Mouse (Mus musculus) CD4-positive, CD25-positive, alpha-beta regulatory T cell, adult 9 weeks (primary cell): ENCODE results near the gene Shisa7. TPM values are rescaled to one million over a fixed set of nuclear protein-coding genes. Genes with fewer than 3 reads are reported as not detected.

Experiments
- polyA plus RNA-seq: library from polyadenylated mRNA; unstranded; fragments of 100-300 nt; shearing (Covaris generic); gene quantifications from one replicate; pipeline ENCODE4 v1.2.1, GENCODE M21; 2017

The Shisa7 gene
- polyA plus RNA-seq: not detected

DNA sequence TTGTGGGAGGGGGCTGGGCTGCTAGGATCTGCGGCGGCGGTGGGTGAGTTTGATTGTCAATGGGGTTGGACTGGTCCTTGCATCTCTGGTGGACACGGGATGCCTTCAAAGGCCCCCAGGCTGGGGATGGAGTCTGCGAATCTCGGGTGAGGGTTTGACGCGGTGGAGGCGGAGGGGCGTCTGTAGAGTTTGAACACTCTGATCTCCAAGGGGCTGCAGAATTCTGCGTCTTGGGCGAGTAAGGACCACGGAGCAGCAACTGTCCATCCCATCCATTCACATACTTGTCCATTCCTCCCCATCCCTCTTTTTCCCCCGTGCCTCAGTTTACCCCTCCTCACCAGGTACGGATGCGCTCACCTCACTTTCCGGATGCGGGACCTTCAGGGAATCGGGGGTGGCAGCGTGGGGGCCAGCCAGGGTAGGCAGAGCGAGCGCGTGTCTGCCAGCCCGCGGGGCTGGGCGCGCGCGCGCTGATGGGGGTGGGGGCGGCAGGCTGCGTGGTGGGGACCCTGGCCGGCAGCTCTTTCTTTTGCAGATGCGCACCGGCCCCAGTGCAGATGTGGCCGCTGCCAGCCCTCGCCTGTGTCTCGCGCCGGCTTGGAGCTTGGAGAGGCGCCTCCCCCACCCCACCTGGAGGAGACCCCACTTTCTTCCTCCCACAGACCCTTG is at the start of gene Shisa7:
Shisa7 (minus strand) TSS at position 452 of the 672 bp plus-strand sequence.

DNA sequence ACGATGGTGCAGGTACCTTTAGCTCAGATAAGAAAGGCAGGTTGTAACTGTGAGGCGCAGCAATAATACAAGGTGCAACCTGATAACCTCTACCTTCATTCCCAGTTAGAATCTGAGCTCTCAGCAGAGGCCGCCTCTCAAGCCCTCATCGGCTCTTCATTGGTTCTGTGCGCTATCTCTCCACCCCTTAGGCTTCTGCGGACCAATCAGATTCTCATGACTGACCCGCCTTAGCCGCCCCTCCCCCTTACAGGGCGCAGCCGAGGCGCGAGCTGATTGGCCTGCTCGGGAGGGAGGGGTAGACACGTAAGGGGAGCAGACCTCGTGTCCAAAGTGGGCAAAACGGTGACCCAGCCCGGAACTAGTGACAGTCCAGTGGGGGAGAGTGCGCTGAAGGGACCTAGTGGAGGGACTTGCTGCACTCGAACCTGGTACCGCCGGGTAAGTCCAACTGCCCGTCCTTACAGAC is 32.3 kb upstream of the Shisa7 start, which contains the start of gene Isoc2a:
Isoc2a (plus strand) TSS at position 401 of the 469 bp plus-strand sequence.

DNA sequence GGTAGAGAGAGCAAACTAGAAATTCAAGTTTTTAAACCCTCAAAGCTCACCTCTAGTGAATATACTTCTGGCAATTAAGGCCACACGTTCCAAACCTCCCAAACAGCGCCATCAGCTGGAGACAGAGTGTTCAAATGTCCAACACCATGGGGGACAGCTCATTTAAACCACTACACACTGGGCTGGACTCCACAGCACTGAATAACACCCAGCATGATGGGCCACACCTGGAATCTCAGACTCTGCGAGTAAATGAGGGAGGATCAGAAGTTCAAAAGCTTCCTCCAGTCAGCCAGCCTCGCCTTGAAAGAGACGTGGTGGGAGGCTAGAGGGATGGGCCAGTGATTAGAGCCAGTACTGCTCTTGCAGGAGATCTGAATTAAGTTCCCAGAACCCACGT is 25.6 kb upstream of the Shisa7 start, which contains the start of gene Isoc2b:
Isoc2b (minus strand) TSS at position 126 of the 400 bp plus-strand sequence.

DNA sequence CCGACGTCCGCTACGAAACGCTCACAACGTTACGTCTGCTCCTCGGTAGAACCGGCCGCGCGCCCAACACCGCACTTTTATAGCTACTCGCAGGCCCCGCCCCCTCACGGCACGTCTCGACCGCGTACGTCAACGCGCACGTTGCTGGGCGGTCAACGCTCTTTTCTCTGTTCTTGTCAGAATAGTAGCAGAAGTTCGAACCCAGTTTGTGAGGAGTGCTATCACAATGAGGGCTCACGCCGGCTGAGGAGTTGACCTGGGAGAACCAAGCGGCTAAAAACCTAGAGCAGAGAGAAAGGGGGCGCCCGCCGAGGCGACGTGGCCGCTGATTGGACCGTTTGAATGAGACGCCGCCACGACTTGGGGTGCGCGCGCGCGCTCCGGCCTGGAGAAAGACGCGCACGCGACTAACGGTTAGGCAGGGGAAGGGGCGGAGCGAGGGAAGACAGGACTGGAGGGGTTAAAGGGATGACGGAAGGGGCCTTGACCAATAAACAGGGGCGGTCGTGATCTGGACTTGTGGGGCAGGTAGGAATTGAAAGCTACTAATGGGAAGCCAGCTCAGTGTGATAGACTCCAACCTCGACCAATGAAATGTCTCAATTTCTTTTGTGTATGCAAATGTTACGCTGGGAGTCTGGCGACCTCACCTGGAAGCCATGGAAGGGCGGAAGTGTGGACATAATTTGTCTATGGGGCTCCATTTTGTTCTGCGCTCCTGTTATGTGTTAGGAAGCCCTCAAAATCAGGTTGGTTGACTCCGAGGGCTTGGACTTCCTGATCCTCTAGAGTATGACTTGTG is 32.0 kb downstream of the Shisa7 start, which contains the start of gene Ube2s:
Ube2s (minus strand) TSS at position 288 of the 802 bp plus-strand sequence.

DNA sequence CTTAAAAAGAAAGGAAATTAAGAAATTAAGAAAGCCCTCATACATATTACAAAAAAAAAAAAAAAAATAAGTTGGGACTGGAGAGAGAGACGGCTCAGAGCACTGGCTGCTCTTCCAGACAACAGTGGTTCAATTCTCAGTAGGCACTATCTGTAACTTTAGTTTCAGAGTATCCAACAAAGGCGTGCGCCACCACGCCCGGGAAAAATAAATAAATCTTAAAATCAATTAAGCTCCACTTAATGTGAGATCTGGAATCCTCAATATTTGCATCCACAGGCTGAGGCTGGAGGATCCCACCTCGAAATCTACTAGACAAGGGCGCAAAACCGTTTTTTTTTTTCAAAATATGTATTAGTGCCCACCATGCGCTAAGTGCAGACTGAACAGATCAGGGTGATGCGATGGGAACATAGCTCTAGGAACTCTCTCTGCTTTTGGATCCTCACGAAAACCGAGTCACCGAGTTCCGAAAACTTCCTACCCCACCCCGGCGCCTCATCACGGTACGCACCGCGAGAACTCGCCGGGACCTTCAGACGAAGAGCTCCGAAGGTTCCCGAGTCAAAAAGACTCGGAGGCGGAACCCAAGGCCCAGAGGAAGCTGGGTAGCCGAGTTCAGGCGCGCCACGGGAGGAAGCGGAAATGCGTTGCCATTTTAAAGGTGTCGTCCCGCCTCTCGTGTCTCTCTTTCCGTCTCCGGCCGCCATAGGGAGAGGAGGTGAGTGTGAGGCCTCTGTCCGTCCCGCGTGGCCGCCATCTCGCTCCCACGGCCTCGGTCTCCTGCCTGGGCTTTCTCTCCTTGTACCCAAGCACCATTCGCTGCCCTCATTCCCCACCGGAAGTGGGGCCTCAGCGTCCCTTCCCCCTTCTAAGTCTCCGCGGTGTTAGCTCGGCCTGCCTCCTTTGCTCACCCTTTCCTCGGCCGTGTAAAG is 52.0 kb downstream of the Shisa7 start, which contains the start of gene Rpl28:
Rpl28 (plus strand) TSS at position 597 of the 935 bp plus-strand sequence.

DNA sequence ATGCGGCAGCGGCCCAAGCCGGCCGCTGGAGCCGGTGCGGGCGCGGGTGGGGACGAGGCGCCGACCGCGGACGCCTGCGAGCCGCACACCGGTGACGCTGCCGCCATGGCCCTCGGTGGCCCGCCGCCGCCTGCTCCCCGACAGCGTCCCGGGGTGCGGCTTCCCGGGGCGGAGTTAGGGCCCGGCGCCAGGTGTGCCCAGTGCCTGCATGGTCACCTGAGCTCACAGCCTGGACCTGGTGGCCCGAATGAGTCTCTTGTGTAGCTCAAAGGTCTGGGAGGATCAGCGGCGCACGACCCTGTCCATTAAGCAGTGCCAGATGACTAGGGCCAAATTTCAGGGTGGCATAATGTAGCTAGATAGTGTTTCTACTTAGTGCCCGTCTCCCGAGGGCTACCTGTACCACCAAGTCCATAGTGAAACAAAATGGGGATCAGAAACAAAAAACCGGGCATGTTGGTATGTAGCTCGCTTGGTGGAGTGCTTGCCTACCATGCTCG is 55.0 kb downstream of the Shisa7 start, which contains the start of gene Tmem238:
Tmem238 (minus strand) TSS at position 221 of the 500 bp plus-strand sequence.

DNA sequence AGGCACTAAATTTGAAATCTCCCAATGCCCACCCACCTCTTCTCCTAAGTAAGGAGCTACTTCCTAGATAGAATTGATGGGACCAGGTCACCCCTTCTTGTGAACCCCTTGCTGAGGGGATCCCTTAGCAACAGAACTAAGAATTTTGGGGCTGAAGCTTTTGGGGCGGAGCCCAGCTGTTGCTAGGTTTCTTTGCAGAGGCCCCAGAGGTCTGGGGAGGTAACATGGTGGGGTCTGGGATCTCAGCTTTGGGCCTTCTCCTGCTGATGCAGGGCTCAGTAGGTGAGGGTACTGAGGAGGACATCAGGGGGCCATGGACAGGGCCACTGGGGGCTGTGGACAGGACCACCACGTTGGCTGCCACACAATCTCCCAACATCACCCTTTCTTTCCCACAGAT is 61.7 kb downstream of the Shisa7 start, which contains the start of the genes Il11 and Tmem190:
Il11 (minus strand) TSS at position 101 of the 400 bp plus-strand sequence.
Tmem190 (plus strand) TSS at position 179 of the 400 bp plus-strand sequence.

Other genes with a start within 250 kb of the Shisa7 start
- gene Ptprh, start 240.7 kb downstream of the Shisa7 start, polyA plus RNA-seq: not detected
- gene Tmem86b, start 213.3 kb downstream of the Shisa7 start, polyA plus RNA-seq: 3.5 TPM
- gene Ppp6r1, start 185.7 kb downstream of the Shisa7 start, polyA plus RNA-seq: 26.6 TPM
- gene Hspbp1, start 159.6 kb downstream of the Shisa7 start, polyA plus RNA-seq: 87.0 TPM
- not detected for gene Brsk1, start 154.1 kb downstream of the Shisa7 start, polyA plus RNA-seq
- gene Tmem150b, start 119.4 kb downstream of the Shisa7 start, polyA plus RNA-seq: not detected
- 45.4 TPM for gene Kmt5c, start 104.6 kb downstream of the Shisa7 start, polyA plus RNA-seq
- 4.9 TPM for gene Cox6b2, start 91.6 kb downstream of the Shisa7 start, polyA plus RNA-seq
- gene Fam71e2, start 73.4 kb downstream of the Shisa7 start, polyA plus RNA-seq: not detected
- gene Il11, start 61.8 kb downstream of the Shisa7 start, polyA plus RNA-seq: not detected
- not detected for gene Tmem190, start 61.8 kb downstream of the Shisa7 start, polyA plus RNA-seq
- gene Tmem238, start 55.0 kb downstream of the Shisa7 start, polyA plus RNA-seq: 0.46 TPM
- gene Rpl28, start 51.8 kb downstream of the Shisa7 start, polyA plus RNA-seq: 535 TPM
- 80.0 TPM for gene Ube2s, start 32.1 kb downstream of the Shisa7 start, polyA plus RNA-seq
- 44.2 TPM for gene Isoc2b, start 25.6 kb upstream of the Shisa7 start, polyA plus RNA-seq
- 1.1 TPM for gene Isoc2a, start 32.5 kb upstream of the Shisa7 start, polyA plus RNA-seq
- gene Gm36210, start 61.8 kb upstream of the Shisa7 start, polyA plus RNA-seq: not detected
- gene Zfp628, start 70.5 kb upstream of the Shisa7 start, polyA plus RNA-seq: 1.9 TPM
- gene Nat14, start 77.3 kb upstream of the Shisa7 start, polyA plus RNA-seq: 0.71 TPM
- gene Ssc5d, start 81.1 kb upstream of the Shisa7 start, polyA plus RNA-seq: not detected
- gene Sbk2, start 119.7 kb upstream of the Shisa7 start, polyA plus RNA-seq: 0.43 TPM
- not detected for gene Sbk3, start 126.5 kb upstream of the Shisa7 start, polyA plus RNA-seq
- gene Zfp579, start 151.5 kb upstream of the Shisa7 start, polyA plus RNA-seq: 12.8 TPM
- gene Zfp524, start 169.7 kb upstream of the Shisa7 start, polyA plus RNA-seq: 31.7 TPM
- gene Fiz1, start 170.0 kb upstream of the Shisa7 start, polyA plus RNA-seq: 29.7 TPM
- 17.0 TPM for gene Gm44973, start 170.8 kb upstream of the Shisa7 start, polyA plus RNA-seq
- gene Zfp865, start 175.7 kb upstream of the Shisa7 start, polyA plus RNA-seq: 10.5 TPM
- gene Ccdc106, start 175.9 kb upstream of the Shisa7 start, polyA plus RNA-seq: not detected
- not detected for gene 4632433K11Rik, start 189.4 kb upstream of the Shisa7 start, polyA plus RNA-seq
- 5.3 TPM for gene Zfp784, start 193.8 kb upstream of the Shisa7 start, polyA plus RNA-seq
- 1.2 TPM for gene Zfp580, start 206.8 kb upstream of the Shisa7 start, polyA plus RNA-seq
- 105 TPM for gene U2af2, start 217.4 kb upstream of the Shisa7 start, polyA plus RNA-seq
- 14.3 TPM for gene Epn1, start 235.5 kb upstream of the Shisa7 start, polyA plus RNA-seq